Mouse (Mus musculus): ENCODE measurements around the gene Nr2c1.

DNA sequence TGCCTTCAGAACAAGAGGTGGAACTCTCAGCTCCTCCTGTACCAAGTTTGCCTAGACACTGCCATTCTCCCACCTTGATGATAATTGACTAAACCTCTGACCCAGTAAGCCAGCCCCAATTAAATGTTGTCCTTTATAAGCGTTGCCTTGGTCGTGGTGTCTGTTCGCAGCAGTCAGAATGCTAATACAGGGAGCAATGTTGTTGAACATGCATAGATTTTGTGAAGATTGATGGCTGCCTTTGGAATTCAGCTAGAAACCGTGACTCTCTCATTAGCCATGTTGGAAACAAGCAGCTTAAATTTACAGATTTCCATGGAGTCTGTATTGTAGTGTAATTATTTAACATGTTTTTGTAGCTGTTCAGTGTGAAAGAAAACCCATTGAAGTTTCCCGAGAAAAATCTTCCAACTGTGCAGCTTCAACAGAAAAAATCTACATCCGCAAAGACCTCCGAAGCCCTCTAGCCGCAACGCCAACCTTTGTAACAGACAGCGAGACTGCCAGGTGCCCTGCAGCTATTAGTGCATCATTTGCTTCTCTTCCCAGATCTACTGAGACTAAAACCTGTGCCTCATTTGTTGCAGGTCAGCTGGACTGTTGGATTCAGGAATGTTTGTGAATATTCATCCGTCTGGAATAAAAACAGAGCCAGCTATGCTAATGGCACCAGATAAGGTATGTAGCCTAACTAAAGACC is 19.4 kb downstream of the Nr2c1 start:
- TF ChIP-seq POLR2A (IDR thresholded peaks at IDR 0.05; ENCODE audit: borderline replicate concordance, extremely low read depth, low read depth, low read length), result no peak
- no peak for TF ChIP-seq CTCF (IDR thresholded peaks at IDR 0.05; ENCODE audit: insufficient read depth, low read length)

Data from lung, adult 2 months (tissue).